Mouse (Mus musculus) liver, postnatal 0 days (tissue): ENCODE measurements around the gene Ywhaq. TPM values are rescaled to one million over a fixed set of nuclear protein-coding genes. Genes with fewer than 3 reads are reported as not detected.

Experiments
- ATAC-seq: fragments of 200-750 bp; cut with Nextera tagmentation; 2 replicates; pipeline ENCODE4 v1.8.0; 2017; ENCODE audit warnings: mild to moderate bottlenecking, moderate library complexity
- DNase-seq: peaks from one replicate; pipeline ENCODE4 v3.0.0-alpha.2; 2016
- H3K27ac ChIP-seq: fragments of 300-500 bp; sonication (generic); 2 replicates; pipeline ENCODE4 v1.5.1; 2014; ENCODE audit warnings: antibody characterized with exemption, moderate library complexity, mild to moderate bottlenecking, low read depth
- H3K27me3 ChIP-seq: fragments of 300-500 bp; sonication (generic); 2 replicates; pipeline ENCODE4 v1.6.1; 2014; ENCODE audit warnings: low read length, control low read depth, mixed read lengths; ENCODE audit not compliant: insufficient read depth
- H3K36me3 ChIP-seq: fragments of 300-500 bp; sonication (generic); replicated peaks from 2 replicates; pipeline ENCODE4 v1.6.1; 2014; ENCODE audit warnings: mild to moderate bottlenecking, control low read depth, low read length, moderate library complexity, mixed read lengths; ENCODE audit not compliant: insufficient read depth
- H3K4me1 ChIP-seq: fragments of 300-500 bp; sonication (generic); 2 replicates; pipeline ENCODE4 v1.6.1; 2014; ENCODE audit warnings: antibody characterized with exemption, mild to moderate bottlenecking, control low read depth; ENCODE audit not compliant: insufficient read depth
- H3K4me2 ChIP-seq: fragments of 300-500 bp; sonication (generic); 2 replicates; pipeline ENCODE4 v1.6.1; 2014; ENCODE audit warnings: low read depth, mild to moderate bottlenecking, low read length, moderate library complexity, mixed read lengths
- H3K4me3 ChIP-seq: fragments of 300-500 bp; sonication (generic); 2 replicates; pipeline ENCODE4 v1.5.1; 2014; ENCODE audit warnings: low read depth, low read length
- H3K9ac ChIP-seq: fragments of 300-500 bp; sonication (generic); replicated peaks from 2 replicates; pipeline ENCODE4 v1.6.1; 2014; ENCODE audit warnings: mild to moderate bottlenecking, moderate library complexity
- H3K9me3 ChIP-seq: fragments of 300-500 bp; sonication (generic); 2 replicates; pipeline ENCODE4 v1.6.1; 2016; ENCODE audit warnings: mild to moderate bottlenecking, control low read depth, low read length, mixed read lengths
- CTCF ChIP-seq: sonication (generic); IDR thresholded peaks from 2 replicates; pipeline ENCODE4 v1.5.1; 2016; ENCODE audit warnings: antibody characterized with exemption, low read depth
- EP300 ChIP-seq: IDR thresholded peaks from 2 replicates; pipeline ENCODE4 v1.6.1; 2016; ENCODE audit warnings: antibody characterized with exemption, low read depth, mild to moderate bottlenecking
- WGBS: fragments of 180-500 bp; shearing (Covaris S2); extraction: QIAGEN DNeasy Blood & Tissue Kit; methylation state at CpG from one replicate; pipeline ENCODE4 v1.1.7; 2014; ENCODE audit not compliant: insufficient replicate concordance; 5-methylcytosine and 5-hydroxymethylcytosine counted together
- polyA plus RNA-seq: library from polyadenylated mRNA; unstranded; fragments of >200 nt; fragmentation: Nextera tagmentation; extraction: Ambion mirVana; gene quantifications from 2 replicates; pipeline ENCODE4 v1.2.1, GENCODE M21; 2015

The Ywhaq gene
- polyA plus RNA-seq, 1 experiment from 2014 or later: 120 TPM

DNA sequence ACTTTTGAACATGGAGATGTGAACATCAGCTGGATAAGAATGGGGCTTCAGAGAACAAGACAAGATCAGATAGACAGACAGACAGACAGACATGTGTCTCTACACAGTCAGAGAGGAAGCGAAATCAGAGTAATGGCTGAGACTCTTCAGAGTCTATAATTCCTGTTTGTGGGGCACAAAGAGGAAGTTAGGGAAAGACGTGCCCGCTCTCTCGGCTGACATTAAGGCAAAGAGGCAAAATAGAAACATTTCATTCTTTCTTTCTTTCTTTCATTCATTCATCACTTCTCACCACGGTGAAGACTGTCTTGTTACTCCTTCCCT, 48.4 kb downstream of the Ywhaq start:
- Histone ChIP-seq H3K4me2 (no peak overlapping the region), H3K36me3 (no peaks in the 10 kb centered on the region), H3K9me3 (no peaks in the 10 kb centered on the region), H3K27ac (no peak overlapping the region), H3K4me3 (no peak overlapping the region), H3K9ac (no peak overlapping the region), H3K27me3 (no peaks in the 10 kb centered on the region), H3K4me1 (peaks cover 11% of the 10 kb centered on the region)
- no peak for DNase-seq
- no peak for ATAC-seq
- 59% methylated on average over 5 of the region's 5 CpGs for WGBS
- TF ChIP-seq EP300 (no peak), CTCF (no peak)

DNA sequence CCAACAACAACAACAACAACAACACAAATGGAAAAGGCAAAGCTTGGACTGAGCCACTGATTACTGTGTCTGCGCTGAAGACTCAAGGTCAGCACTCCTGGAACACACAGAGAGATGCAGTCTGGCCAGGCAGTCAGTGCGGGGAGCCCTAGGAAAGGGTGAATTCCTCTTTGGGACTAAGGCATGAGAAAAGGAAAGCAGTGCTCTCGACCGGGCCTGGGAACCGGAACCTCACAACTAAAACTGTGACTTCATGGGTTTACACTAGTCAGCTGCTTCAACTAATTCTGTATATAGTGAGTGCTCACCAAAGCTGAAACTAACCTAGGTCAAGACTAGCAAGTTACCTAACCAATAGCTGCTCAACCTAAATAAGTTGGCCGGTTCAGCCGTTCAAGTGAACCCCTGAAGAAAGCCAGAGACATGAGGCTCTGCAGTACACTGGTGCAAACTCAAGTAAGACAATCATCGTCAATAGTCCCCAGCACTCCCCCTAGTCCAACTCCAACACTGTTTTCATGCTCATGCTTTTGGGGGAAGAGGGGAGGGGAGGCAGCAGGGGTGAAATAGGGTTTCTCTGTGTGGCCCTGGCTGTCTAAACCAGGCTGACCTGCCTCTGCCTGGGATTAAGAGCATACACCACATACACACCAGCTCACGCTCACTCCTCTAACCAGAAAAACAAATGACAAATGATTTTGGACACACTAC, 48.9 kb downstream of the Ywhaq start:
- DNase-seq (no peak), ATAC-seq (no peak)
- Histone ChIP-seq H3K4me3 (no peak overlapping the region), H3K4me1 (peaks cover 11% of the 10 kb centered on the region), H3K9ac (no peak overlapping the region), H3K36me3 (no peaks in the 10 kb centered on the region), H3K27me3 (no peaks in the 10 kb centered on the region), H3K9me3 (no peaks in the 10 kb centered on the region), H3K4me2 (no peak overlapping the region), H3K27ac (no peak overlapping the region)
- 87% methylated on average over 9 of the region's 9 CpGs for WGBS
- TF ChIP-seq EP300 (no peak), CTCF (no peak)

DNA sequence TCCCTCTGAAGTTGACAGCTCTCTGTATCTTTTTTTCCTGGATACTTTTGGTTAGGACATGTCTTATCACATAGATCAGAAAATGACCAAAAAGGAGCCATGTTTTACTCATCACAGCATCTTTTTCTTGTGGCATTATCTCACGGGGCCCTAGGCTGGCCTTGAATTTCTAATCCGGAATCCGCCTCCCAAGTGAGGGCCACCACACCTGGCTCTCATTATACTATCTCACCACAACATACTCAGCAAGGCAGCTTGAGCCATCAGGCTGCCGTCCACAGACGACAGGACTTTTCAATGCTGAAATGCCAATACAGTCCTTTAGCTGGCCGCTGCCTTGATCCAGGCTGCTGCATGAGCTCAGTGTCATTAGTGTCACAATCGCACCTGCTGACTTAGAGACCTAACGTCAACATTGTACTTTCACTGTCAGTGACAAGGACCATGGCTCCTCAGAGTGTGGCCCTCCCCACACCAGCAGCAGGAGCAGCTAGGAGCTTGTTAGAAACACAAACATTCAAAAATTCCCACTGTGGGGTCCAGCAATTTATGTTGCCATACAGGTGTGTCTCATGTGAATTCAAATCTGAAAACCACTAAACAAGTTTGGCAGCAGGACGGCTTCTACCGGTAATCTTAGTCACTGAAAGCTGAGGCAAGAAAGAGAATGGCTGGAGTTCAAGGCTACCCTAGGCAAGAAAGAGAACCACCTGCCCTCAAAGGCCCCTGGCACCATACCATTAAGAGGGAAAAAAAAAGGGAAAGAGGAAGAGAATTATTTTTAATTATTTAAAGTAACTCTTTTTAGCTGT, 52.6 kb downstream of the Ywhaq start:
- 63% methylated on average over 10 of the region's 10 CpGs for WGBS
- Histone ChIP-seq H3K36me3 (0 out of 2 replicates have a peak, but pooled peaks cover 5% of the 10 kb centered on the region), H3K4me2 (no peak overlapping the region; the same call in 1 of the 2 replicates)

DNA sequence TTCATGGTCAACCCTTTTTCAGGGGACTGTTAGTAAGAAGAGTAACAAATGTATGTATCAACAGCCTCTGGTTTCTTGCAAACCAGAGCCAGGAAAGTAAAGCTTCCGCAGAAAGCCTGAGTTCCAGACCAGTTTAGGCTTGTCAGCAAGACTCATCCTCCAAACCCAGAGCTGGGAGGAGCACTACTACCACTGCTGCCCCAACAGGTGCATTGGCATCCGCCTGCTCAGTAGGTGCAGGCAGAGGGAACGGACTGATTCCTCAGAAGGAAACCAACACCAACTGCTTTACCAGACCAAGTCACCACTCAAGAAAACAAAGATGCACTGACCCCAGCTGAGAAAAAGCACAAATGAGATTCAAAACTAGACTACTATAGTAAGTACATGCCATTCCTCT, 54.2 kb downstream of the Ywhaq start:
- no peak for DNase-seq
- no peaks in the 10 kb centered on the region for H3K27me3 ChIP-seq
- no peak for TF ChIP-seq EP300
- TF ChIP-seq CTCF: no peak
- 0 out of 2 replicates have a peak, but pooled peaks cover 5% of the 10 kb centered on the region for H3K36me3 ChIP-seq
- no peaks in the 10 kb centered on the region for H3K4me1 ChIP-seq
- no peak for ATAC-seq
- H3K4me2 ChIP-seq: no peak overlapping the region
- no peak overlapping the region for H3K27ac ChIP-seq
- H3K9me3 ChIP-seq: no peaks in the 10 kb centered on the region
- H3K9ac ChIP-seq: no peak overlapping the region
- WGBS: 82% methylated on average over 3 of the region's 3 CpGs
- no peak overlapping the region for H3K4me3 ChIP-seq

More for the DNA sequence above, 52.6 kb downstream of the Ywhaq start:
- H3K27ac ChIP-seq: peak overlapping the region; percentile 46; the same call in 1 of the 2 replicates
- H3K9ac ChIP-seq: no peak overlapping the region
- ATAC-seq: peak; percentile 97
- DNase-seq: peak; percentile 40
- no peak overlapping the region for H3K4me3 ChIP-seq
- H3K27me3 ChIP-seq: no peaks in the 10 kb centered on the region
- H3K4me1 ChIP-seq: no peaks in the 10 kb centered on the region
- H3K9me3 ChIP-seq: no peaks in the 10 kb centered on the region
- TF ChIP-seq CTCF (no peak), EP300 (no peak)

DNA sequence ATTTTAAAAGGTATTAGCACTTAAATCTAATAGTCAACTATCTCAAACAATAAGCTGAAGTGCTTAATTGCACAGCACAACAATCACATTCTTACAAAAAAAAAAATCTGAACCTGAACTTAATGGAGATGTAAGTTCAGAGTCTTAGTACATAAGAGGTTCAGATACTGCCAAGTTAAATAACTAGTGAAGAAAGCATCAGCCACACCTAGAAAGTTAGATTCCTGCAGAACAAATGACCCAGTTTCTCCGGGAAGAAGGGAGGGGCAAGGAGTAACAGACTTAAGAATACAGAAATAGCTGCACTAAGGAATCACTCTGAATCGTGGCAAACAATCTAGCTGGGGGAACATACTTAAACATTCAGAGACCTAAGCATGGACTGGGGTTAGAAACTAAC, 54.8 kb downstream of the Ywhaq start:
- WGBS: 74% methylated on average over 2 of the region's 2 CpGs
- no peak for TF ChIP-seq CTCF
- no peak for TF ChIP-seq EP300
- no peaks in the 10 kb centered on the region for H3K9me3 ChIP-seq
- H3K4me2 ChIP-seq: no peak overlapping the region
- no peak for DNase-seq
- 0 out of 2 replicates have a peak, but pooled peaks cover 7% of the 10 kb centered on the region for H3K36me3 ChIP-seq
- H3K9ac ChIP-seq: no peak overlapping the region
- no peaks in the 10 kb centered on the region for H3K4me1 ChIP-seq
- no peak overlapping the region for H3K27ac ChIP-seq
- H3K27me3 ChIP-seq: no peaks in the 10 kb centered on the region
- ATAC-seq: no peak
- H3K4me3 ChIP-seq: no peak overlapping the region

DNA sequence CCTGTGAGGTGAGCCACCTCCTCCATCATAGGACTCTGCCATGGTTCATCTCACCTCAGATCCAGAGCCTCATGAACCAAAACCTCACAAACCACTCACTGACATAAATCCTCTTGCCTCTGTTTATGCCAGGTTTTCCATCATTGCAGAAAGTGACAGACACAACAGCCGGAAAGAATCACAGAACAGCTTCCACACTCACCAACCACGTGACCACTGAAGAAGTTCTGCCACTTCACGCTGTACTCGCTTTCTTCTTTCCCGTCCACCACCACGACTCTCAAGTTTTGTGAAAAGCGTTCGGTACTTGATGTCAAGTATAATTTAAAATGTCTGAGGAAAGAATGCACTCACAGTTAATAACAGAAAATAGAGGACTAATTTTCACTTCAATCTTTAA, 63.8 kb downstream of the Ywhaq start:
- H3K4me2 ChIP-seq: no peak overlapping the region
- no peak overlapping the region for H3K4me3 ChIP-seq
- ATAC-seq (no peak), DNase-seq (no peak)
- H3K9me3 ChIP-seq: peaks cover 10% of the 10 kb centered on the region
- no peaks in the 10 kb centered on the region for H3K4me1 ChIP-seq
- H3K27ac ChIP-seq: no peak overlapping the region
- H3K36me3 ChIP-seq: peaks cover 41% of the 10 kb centered on the region
- no peak for TF ChIP-seq EP300
- no peak for TF ChIP-seq CTCF
- H3K9ac ChIP-seq: no peak overlapping the region
- WGBS: 96% methylated on average over 8 of the region's 8 CpGs
- H3K27me3 ChIP-seq: no peaks in the 10 kb centered on the region
